Mouse (Mus musculus) liver, embryonic 11.5 days (tissue): ENCODE measurements around the gene Smarca2. TPM values are rescaled to one million over a fixed set of nuclear protein-coding genes. Genes with fewer than 3 reads are reported as not detected.

Experiments
- ATAC-seq: fragments of 200-750 bp; cut with Nextera tagmentation; replicated peaks from 2 replicates; pipeline ENCODE4 v1.8.0; 2017; ENCODE audit warnings: moderate number of reproducible peaks, mild to moderate bottlenecking, moderate TSS enrichment, moderate library complexity; ENCODE audit not compliant: low FRiP score
- DNase-seq: peaks from one replicate; pipeline ENCODE4 v3.0.0-alpha.2; 2017; ENCODE audit warnings: low spot score
- H3K27ac ChIP-seq: fragments of 300-500 bp; sonication (generic); 2 replicates; pipeline ENCODE4 v1.5.1; 2014; ENCODE audit warnings: mild to moderate bottlenecking, low read depth, low read length, control low read depth
- H3K27me3 ChIP-seq: fragments of 300-500 bp; sonication (generic); replicated peaks from 2 replicates; pipeline ENCODE4 v1.6.1; 2014; ENCODE audit warnings: low read length, mixed read lengths; ENCODE audit not compliant: control insufficient read depth, insufficient read depth
- H3K36me3 ChIP-seq: fragments of 300-500 bp; sonication (generic); 2 replicates; pipeline ENCODE4 v1.6.1; 2014; ENCODE audit warnings: mild to moderate bottlenecking, low read length, moderate library complexity, mixed read lengths; ENCODE audit not compliant: control insufficient read depth, insufficient read depth
- H3K4me1 ChIP-seq: fragments of 300-500 bp; sonication (generic); replicated peaks from 2 replicates; pipeline ENCODE4 v1.6.1; 2014; ENCODE audit warnings: low read length, mixed read lengths; ENCODE audit not compliant: control insufficient read depth, insufficient read depth
- H3K4me2 ChIP-seq: fragments of 300-500 bp; sonication (generic); 2 replicates; pipeline ENCODE4 v1.6.1; 2014; ENCODE audit warnings: mild to moderate bottlenecking, control low read depth, moderate library complexity
- H3K4me3 ChIP-seq: fragments of 300-500 bp; sonication (generic); 2 replicates; pipeline ENCODE4 v1.5.1; 2014; ENCODE audit warnings: low read depth, low read length, control low read depth
- H3K9ac ChIP-seq: fragments of 300-500 bp; sonication (generic); 2 replicates; pipeline ENCODE4 v1.6.1; 2014; ENCODE audit warnings: low read depth, low read length, control low read depth
- H3K9me3 ChIP-seq: fragments of 300-500 bp; sonication (generic); 2 replicates; pipeline ENCODE4 v1.6.1; 2016; ENCODE audit warnings: low read length, inconsistent platforms, mixed read lengths; ENCODE audit not compliant: control insufficient read depth
- WGBS: fragments of 180-500 bp; shearing (Covaris S2); extraction: QIAGEN DNeasy Blood & Tissue Kit; methylation state at CpG from one replicate; pipeline ENCODE4 v1.1.7; 2014; 5-methylcytosine and 5-hydroxymethylcytosine counted together
- polyA plus RNA-seq: library from polyadenylated mRNA; unstranded; fragments of >200 nt; fragmentation: Nextera tagmentation; extraction: Ambion mirVana; gene quantifications from 2 replicates; pipeline ENCODE4 v1.2.1, GENCODE M21; 2014

Smarca2 gene
- polyA plus RNA-seq, 1 experiment from 2014 or later = 16.1 TPM

DNA sequence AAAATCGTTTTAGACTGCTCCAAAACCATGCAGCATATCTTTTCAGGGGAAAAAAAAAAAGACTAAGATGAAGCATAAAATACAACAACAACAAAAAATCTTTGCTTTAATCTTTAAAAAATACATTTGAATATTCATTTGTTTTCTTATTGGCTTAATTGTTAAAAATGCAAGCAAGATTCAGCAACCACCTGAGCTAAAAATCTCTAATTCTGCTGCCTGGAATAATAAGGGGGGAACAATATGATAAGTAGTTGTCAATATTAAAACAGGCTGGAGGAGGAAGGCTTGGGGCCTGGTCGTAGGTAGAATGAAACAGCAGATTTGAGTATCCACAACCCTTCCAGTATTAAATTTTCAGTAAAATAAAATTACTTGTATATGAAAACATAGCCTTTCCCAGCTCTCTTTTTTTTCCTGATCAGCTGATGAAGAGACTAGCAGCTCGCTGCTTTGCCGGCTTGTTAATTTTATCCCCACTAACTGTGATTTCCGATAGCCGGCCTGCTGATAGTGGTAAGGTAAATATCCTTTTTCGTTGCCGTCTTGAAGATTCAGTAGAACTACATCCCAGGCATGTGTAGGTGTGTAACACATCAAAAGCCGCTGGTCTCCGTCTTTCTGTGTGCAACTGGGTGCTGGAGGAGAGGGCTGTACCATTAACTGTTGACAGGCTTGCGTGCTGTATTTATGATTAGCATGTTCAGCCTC lies 144.7 kb downstream of the Smarca2 start:
- H3K4me3 ChIP-seq = no peak overlapping the region
- no peak for DNase-seq
- no peak overlapping the region for H3K9ac ChIP-seq
- H3K27ac ChIP-seq = no peak overlapping the region
- WGBS = 52% methylated on average over 11 of the region's 11 CpGs
- peaks cover 4% of the 10 kb centered on the region; the same call in 1 of the 2 replicates for H3K4me1 ChIP-seq
- peak overlapping the region; percentile 71 for H3K4me2 ChIP-seq
- no peaks in the 10 kb centered on the region for H3K9me3 ChIP-seq
- H3K27me3 ChIP-seq = no peaks in the 10 kb centered on the region
- no peak for ATAC-seq
- H3K36me3 ChIP-seq = no peaks in the 10 kb centered on the region

DNA sequence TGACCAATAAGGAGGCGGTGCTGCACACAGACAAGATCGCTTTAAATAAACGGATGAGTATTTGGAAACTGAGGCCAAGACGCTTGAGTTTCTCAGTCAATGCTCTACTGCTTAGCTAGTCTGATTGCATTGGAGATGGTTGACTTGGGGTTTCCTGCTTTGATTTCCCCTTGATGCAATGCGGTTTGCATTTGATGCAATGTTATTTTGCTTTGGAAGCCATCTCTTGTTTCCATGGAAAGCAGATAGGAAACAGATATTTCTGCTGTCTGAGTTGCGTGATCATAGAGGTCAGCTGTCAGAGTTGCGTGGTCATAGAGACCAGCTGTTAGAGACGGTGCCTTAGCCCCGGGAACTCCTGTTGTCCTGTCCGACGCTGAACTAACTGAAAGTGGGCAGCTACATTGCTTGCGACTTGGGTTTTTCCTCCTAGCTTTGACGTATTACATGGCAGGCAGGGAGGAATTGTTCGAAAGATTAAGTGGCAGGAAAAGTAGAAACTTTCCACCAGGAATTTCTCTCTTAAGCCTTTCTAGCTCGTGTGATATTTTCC lies 147.8 kb downstream of the Smarca2 start:
- ATAC-seq = no peak
- H3K9ac ChIP-seq = no peak overlapping the region
- H3K27me3 ChIP-seq = no peaks in the 10 kb centered on the region
- H3K27ac ChIP-seq = no peak overlapping the region
- H3K9me3 ChIP-seq = no peaks in the 10 kb centered on the region
- WGBS = 74% methylated on average over 15 of the region's 15 CpGs
- 0 out of 2 replicates have a peak, but pooled peaks cover 4% of the 10 kb centered on the region for H3K4me1 ChIP-seq
- H3K4me3 ChIP-seq = no peak overlapping the region
- no peak for DNase-seq
- no peaks in the 10 kb centered on the region for H3K36me3 ChIP-seq
- no peak overlapping the region for H3K4me2 ChIP-seq

DNA sequence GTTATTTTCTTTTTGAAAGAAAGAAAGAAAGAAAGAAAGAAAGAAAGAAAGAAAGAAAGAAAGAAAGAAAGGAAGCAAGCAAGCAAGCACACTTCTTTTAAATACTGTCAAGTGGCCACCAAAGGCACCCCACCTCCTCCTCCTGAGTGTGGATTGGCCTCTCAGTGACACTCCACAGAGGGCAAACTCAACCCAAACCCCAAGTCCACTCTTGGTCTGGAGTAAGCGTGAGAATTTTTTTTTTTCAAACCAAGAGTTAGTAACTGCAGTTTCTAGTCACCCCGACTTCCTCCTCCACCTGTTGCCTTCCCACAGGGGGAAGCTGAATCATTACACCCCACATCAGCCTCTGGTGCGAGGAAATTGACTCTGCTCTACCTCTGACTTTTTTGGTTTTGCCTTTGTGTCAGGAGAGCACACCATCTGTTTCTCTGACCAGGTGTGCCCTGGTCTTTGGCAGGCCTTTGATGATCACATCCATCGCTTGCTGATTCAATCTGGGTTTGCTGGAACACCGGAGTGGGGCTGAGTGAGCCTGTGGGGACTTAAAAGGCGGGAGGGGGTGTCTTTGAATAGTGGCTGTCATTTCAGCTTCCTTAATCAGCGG lies 148.5 kb downstream of the Smarca2 start:
- Histone ChIP-seq H3K27me3 (no peaks in the 10 kb centered on the region), H3K4me2 (no peak overlapping the region), H3K36me3 (no peaks in the 10 kb centered on the region), H3K9me3 (no peaks in the 10 kb centered on the region), H3K27ac (no peak overlapping the region), H3K4me3 (no peak overlapping the region), H3K4me1 (0 out of 2 replicates have a peak, but pooled peaks cover 4% of the 10 kb centered on the region), H3K9ac (no peak overlapping the region)
- ATAC-seq (no peak), DNase-seq (no peak)
- 52% methylated on average over 7 of the region's 7 CpGs for WGBS

GRCm38 (mm10) chr19:26754016-26754794 lies 149.4 kb downstream of the Smarca2 start:
- H3K4me3 ChIP-seq = no peak overlapping the region
- DNase-seq (no peak), ATAC-seq (no peak)
- no peak overlapping the region for H3K9ac ChIP-seq
- H3K36me3 ChIP-seq = no peaks in the 10 kb centered on the region
- no peaks in the 10 kb centered on the region for H3K27me3 ChIP-seq
- no peaks in the 10 kb centered on the region for H3K9me3 ChIP-seq
- H3K27ac ChIP-seq = no peak overlapping the region
- H3K4me1 ChIP-seq = 0 out of 2 replicates have a peak, but pooled peaks cover 4% of the 10 kb centered on the region
- H3K4me2 ChIP-seq = no peak overlapping the region
- WGBS = 68% methylated on average over 10 of the region's 10 CpGs

GRCm38 (mm10) chr19:26755991-26756390 lies 151.1 kb downstream of the Smarca2 start:
- Histone ChIP-seq H3K4me3 (no peak overlapping the region), H3K4me1 (0 out of 2 replicates have a peak, but pooled peaks cover 4% of the 10 kb centered on the region), H3K4me2 (no peak overlapping the region), H3K27ac (no peak overlapping the region), H3K27me3 (no peaks in the 10 kb centered on the region), H3K36me3 (no peaks in the 10 kb centered on the region), H3K9ac (no peak overlapping the region), H3K9me3 (no peaks in the 10 kb centered on the region)
- WGBS = 73% methylated on average over 6 of the region's 6 CpGs
- DNase-seq (no peak), ATAC-seq (no peak)

GRCm38 (mm10) chr19:26756399-26756798 lies 151.5 kb downstream of the Smarca2 start:
- WGBS = 63% methylated on average over 8 of the region's 8 CpGs
- ATAC-seq (no peak), DNase-seq (no peak)
- no peaks in the 10 kb centered on the region for H3K27me3 ChIP-seq
- no peaks in the 10 kb centered on the region for H3K9me3 ChIP-seq
- H3K36me3 ChIP-seq = no peaks in the 10 kb centered on the region
- no peak overlapping the region for H3K9ac ChIP-seq
- H3K4me1 ChIP-seq = 0 out of 2 replicates have a peak, but pooled peaks cover 4% of the 10 kb centered on the region
- H3K4me3 ChIP-seq = no peak overlapping the region
- no peak overlapping the region for H3K4me2 ChIP-seq
- H3K27ac ChIP-seq = no peak overlapping the region

DNA sequence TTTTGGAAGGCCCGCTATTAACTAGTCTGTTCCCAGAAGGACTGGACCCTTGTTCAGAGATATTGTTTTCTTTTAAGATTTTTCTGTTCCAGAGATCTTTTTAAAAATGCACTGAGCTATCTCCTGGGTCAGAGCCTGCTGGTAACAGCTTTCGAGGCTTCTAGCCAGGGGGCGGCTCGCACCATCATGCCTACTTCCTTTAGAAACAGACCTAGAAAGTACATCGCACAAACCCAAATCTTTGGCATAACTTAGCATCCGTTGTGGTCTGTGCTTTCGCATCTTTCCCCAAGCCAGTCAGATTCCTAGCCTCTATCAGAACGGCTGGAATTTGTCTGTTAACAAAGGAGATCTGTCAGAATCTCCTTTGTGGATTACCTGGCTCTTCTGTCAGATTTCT lies 153.3 kb downstream of the Smarca2 start:
- WGBS = 74% methylated on average over 8 of the region's 8 CpGs
- Histone ChIP-seq H3K9ac (no peak overlapping the region), H3K36me3 (no peaks in the 10 kb centered on the region), H3K27me3 (no peaks in the 10 kb centered on the region), H3K4me3 (no peak overlapping the region), H3K4me2 (no peak overlapping the region), H3K4me1 (0 out of 2 replicates have a peak, but pooled peaks cover 4% of the 10 kb centered on the region), H3K9me3 (no peaks in the 10 kb centered on the region), H3K27ac (no peak overlapping the region)
- DNase-seq (no peak), ATAC-seq (no peak)

DNA sequence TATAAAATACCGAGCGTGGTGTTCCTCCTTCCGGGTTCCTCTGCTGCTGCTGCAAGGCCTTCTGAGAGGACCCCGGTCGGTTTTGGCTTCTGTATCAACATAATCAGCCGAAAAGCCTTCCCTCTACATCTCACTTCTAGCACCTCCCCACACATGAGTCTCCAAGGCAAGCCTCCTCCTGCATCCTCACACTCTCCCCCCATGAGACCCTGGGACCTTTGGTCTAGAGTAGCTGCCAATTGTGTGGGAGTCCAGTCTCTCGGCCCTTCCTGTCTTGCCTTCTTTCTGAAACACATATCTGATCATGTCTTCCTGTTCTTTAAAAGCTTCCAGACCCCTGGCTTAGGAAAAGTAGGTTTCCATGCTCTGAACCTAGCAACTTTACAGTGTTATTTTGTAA lies 153.8 kb downstream of the Smarca2 start:
- no peak overlapping the region for H3K27ac ChIP-seq
- H3K4me3 ChIP-seq = no peak overlapping the region
- H3K27me3 ChIP-seq = no peaks in the 10 kb centered on the region
- H3K9me3 ChIP-seq = no peaks in the 10 kb centered on the region
- ATAC-seq (no peak), DNase-seq (no peak)
- no peaks in the 10 kb centered on the region for H3K36me3 ChIP-seq
- H3K4me2 ChIP-seq = no peak overlapping the region
- H3K9ac ChIP-seq = no peak overlapping the region
- 53% methylated on average over 7 of the region's 7 CpGs for WGBS
- H3K4me1 ChIP-seq = 0 out of 2 replicates have a peak, but pooled peaks cover 4% of the 10 kb centered on the region
